Mouse (Mus musculus) activated CD4-positive, CD25-positive, alpha-beta regulatory T cell, adult 4 months (primary cell): Measurements from ENCODE around the gene Runx1. TPM values are rescaled to one million over a fixed set of nuclear protein-coding genes. Genes with fewer than 3 reads are reported as not detected.

Experiments
- ATAC-seq: one replicate; pipeline ENCODE4 v1.8.0; 2017
- polyA plus RNA-seq, 2 experiments: library from polyadenylated mRNA; unstranded; fragments of 100-300 nt; shearing (Covaris generic); gene quantifications; one replicate each; pipeline ENCODE4 v1.2.1; 2017

Runx1 gene
- polyA plus RNA-seq, 2 experiments from 2014 or later, result 30.7 to 37.2 TPM

GRCm38 (mm10) chr16:92552858-92553257 is 273.1 kb downstream of the Runx1 start:
- ATAC-seq, result no peak

GRCm38 (mm10) chr16:92552106-92552382 is 273.9 kb downstream of the Runx1 start:
- ATAC-seq, result no peak
